Mouse (Mus musculus) lung, postnatal 4 days (tissue): Measurements from ENCODE around the gene Polr2e.

ENCODE experiments used
- DNase-seq, 2 experiments: peaks; one replicate each; pipeline ENCODE4 v3.0.0; 2021

Polr2e gene

GRCm38 (mm10) chr10:80015583-80015982 is 24.0 kb downstream of the Polr2e start:
- DNase-seq = peak; percentile 59 to 70

GRCm38 (mm10) chr10:80014484-80015290 is 24.9 kb downstream of the Polr2e start:
- DNase-seq = peak; percentile 64 to 78

- DNase-seq = no peak
Measured at GRCm38 (mm10) chr10:80013609-80014008, 26.0 kb downstream of the Polr2e start.

GRCm38 (mm10) chr10:80011740-80012139 is 27.9 kb downstream of the Polr2e start:
- DNase-seq = no peak

GRCm38 (mm10) chr10:80004233-80004705 is 35.3 kb downstream of the Polr2e start:
- no peak for DNase-seq

- peak in 1 of 2 experiments; percentile 50 for DNase-seq
Measured at GRCm38 (mm10) chr10:80003374-80004232, 36.0 kb downstream of the Polr2e start.

GRCm38 (mm10) chr10:80002829-80003228 is 36.8 kb downstream of the Polr2e start:
- DNase-seq = no peak

GRCm38 (mm10) chr10:80001945-80002344 is 37.6 kb downstream of the Polr2e start:
- DNase-seq = no peak

GRCm38 (mm10) chr10:79997819-79998218 is 41.8 kb downstream of the Polr2e start:
- peak; percentile 68 to 88 for DNase-seq

- peak; percentile 79 to 81 for DNase-seq
Measured at GRCm38 (mm10) chr10:79997034-79997760, 42.4 kb downstream of the Polr2e start.

- peak; percentile 96 to 99 for DNase-seq
Measured at GRCm38 (mm10) chr10:79996272-79997033, 43.1 kb downstream of the Polr2e start, which contains the start of gene Abca7. Gene Abca7 (plus strand): TSS chr10:79996494.

- no peak for DNase-seq
Measured at GRCm38 (mm10) chr10:79995636-79996035, 44.0 kb downstream of the Polr2e start.

- peak; percentile 65 to 69 for DNase-seq
Measured at GRCm38 (mm10) chr10:79994397-79995115, 45.0 kb downstream of the Polr2e start.

GRCm38 (mm10) chr10:79991548-79991947 is 48.0 kb downstream of the Polr2e start:
- DNase-seq = no peak

GRCm38 (mm10) chr10:79991099-79991498 is 48.5 kb downstream of the Polr2e start:
- peak in 1 of 2 experiments; percentile 41 for DNase-seq

GRCm38 (mm10) chr10:79989870-79990269 is 49.7 kb downstream of the Polr2e start:
- DNase-seq = peak; percentile 80 to 94

- no peak for DNase-seq
Measured at GRCm38 (mm10) chr10:79989272-79989786, 50.3 kb downstream of the Polr2e start.

- DNase-seq = peak; percentile 84 to 92
Measured at GRCm38 (mm10) chr10:79988506-79989271, 50.9 kb downstream of the Polr2e start, which contains the start of gene Cnn2. Gene Cnn2 (plus strand): TSS chr10:79988584.

GRCm38 (mm10) chr10:79987771-79988505 is 51.7 kb downstream of the Polr2e start:
- peak in 1 of 2 experiments; percentile 44 for DNase-seq
